Mouse (Mus musculus): ENCODE measurements at regions not wholly inside any gene's neighbourhood (a gene's known extent, or its start where the extent isn't known, plus 50 kb on each side); places are given as distances from the start of the nearest gene placed in this dataset.

- no peaks in the 10 kb centered on the region for H3K27me3 ChIP-seq (ENCODE audit: control insufficient read depth, insufficient read depth, low read length)
- H3K27ac ChIP-seq, result no peak overlapping the region
- no peaks in the 10 kb centered on the region for H3K9me3 ChIP-seq (ENCODE audit: control insufficient read depth, low read length)
- ATAC-seq (ENCODE audit: insufficient read depth) (no peak), DNase-seq (ENCODE audit: low read depth in 3 of 3, low spot score in 3 of 3) (no peak)
- TF ChIP-seq CTCF (IDR thresholded peaks at IDR 0.05; ENCODE audit: low read depth) (no peak), EP300 (IDR thresholded peaks at IDR 0.05; ENCODE audit: low read depth) (no peak)
- no peaks in the 10 kb centered on the region for H3K36me3 ChIP-seq (replicated peaks; ENCODE audit: control insufficient read depth, insufficient read depth, low read depth)
- H3K4me2 ChIP-seq (ENCODE audit: low read depth), result no peak overlapping the region
- H3K9ac ChIP-seq (replicated peaks), result no peak overlapping the region
- 52% methylated on average over 2 of the region's 2 CpGs for WGBS (ENCODE audit: insufficient replicate concordance)
- H3K4me1 ChIP-seq (replicated peaks; ENCODE audit: control insufficient read depth in 2 of 2, insufficient read depth in 2 of 2, low read length in 1 of 2), result no peaks in the 10 kb centered on the region
- H3K4me3 ChIP-seq (ENCODE audit: insufficient read depth in 1 of 2, low read depth in 2 of 2, low read length in 2 of 2), result no peak overlapping the region
These were observed 324.4 kb upstream of the Slc39a10 start for GRCm38 (mm10) chr1:47217088-47217487.

GRCm38 (mm10) chr1:47216419-47217002, 323.9 kb upstream of the Slc39a10 start:
- Histone ChIP-seq H3K4me2 (ENCODE audit: low read depth) (no peak overlapping the region), H3K36me3 (replicated peaks; ENCODE audit: control insufficient read depth, insufficient read depth, low read depth) (no peaks in the 10 kb centered on the region), H3K9ac (replicated peaks) (no peak overlapping the region), H3K9me3 (ENCODE audit: control insufficient read depth, low read length) (no peaks in the 10 kb centered on the region), H3K4me3 (ENCODE audit: insufficient read depth in 1 of 2, low read depth in 2 of 2, low read length in 2 of 2) (no peak overlapping the region), H3K27ac (no peak overlapping the region), H3K4me1 (replicated peaks; ENCODE audit: control insufficient read depth in 2 of 2, insufficient read depth in 2 of 2, low read length in 1 of 2) (no peaks in the 10 kb centered on the region), H3K27me3 (ENCODE audit: control insufficient read depth, insufficient read depth, low read length) (no peaks in the 10 kb centered on the region)
- WGBS (ENCODE audit: insufficient replicate concordance), result 38% methylated on average over 2 of the region's 2 CpGs
- TF ChIP-seq EP300 (IDR thresholded peaks at IDR 0.05; ENCODE audit: low read depth) (no peak), CTCF (IDR thresholded peaks at IDR 0.05; ENCODE audit: low read depth) (no peak)
- ATAC-seq (ENCODE audit: insufficient read depth) (no peak), DNase-seq (ENCODE audit: low read depth in 3 of 3, low spot score in 3 of 3) (no peak)

GRCm38 (mm10) chr1:47213476-47213875, 320.8 kb upstream of the Slc39a10 start:
- H3K9me3 ChIP-seq (ENCODE audit: control insufficient read depth, low read length), result no peaks in the 10 kb centered on the region
- no peak overlapping the region for H3K27ac ChIP-seq
- WGBS (ENCODE audit: insufficient replicate concordance), result 58% methylated on average over 5 of the region's 5 CpGs
- H3K4me1 ChIP-seq (replicated peaks; ENCODE audit: control insufficient read depth in 2 of 2, insufficient read depth in 2 of 2, low read length in 1 of 2), result no peaks in the 10 kb centered on the region
- H3K4me2 ChIP-seq (ENCODE audit: low read depth), result no peak overlapping the region
- H3K9ac ChIP-seq (replicated peaks), result no peak overlapping the region
- no peak for ATAC-seq (ENCODE audit: insufficient read depth)
- no peak for TF ChIP-seq CTCF (IDR thresholded peaks at IDR 0.05; ENCODE audit: low read depth)
- no peak for TF ChIP-seq EP300 (IDR thresholded peaks at IDR 0.05; ENCODE audit: low read depth)
- no peak for DNase-seq (ENCODE audit: low read depth in 3 of 3, low spot score in 3 of 3)
- no peaks in the 10 kb centered on the region for H3K36me3 ChIP-seq (replicated peaks; ENCODE audit: control insufficient read depth, insufficient read depth, low read depth)
- no peaks in the 10 kb centered on the region for H3K27me3 ChIP-seq (ENCODE audit: control insufficient read depth, insufficient read depth, low read length)
- no peak overlapping the region for H3K4me3 ChIP-seq (ENCODE audit: insufficient read depth in 1 of 2, low read depth in 2 of 2, low read length in 2 of 2)

- Histone ChIP-seq H3K4me2 (ENCODE audit: low read depth) (no peak overlapping the region), H3K4me3 (ENCODE audit: insufficient read depth in 1 of 2, low read depth in 2 of 2, low read length in 2 of 2) (no peak overlapping the region), H3K27me3 (ENCODE audit: control insufficient read depth, insufficient read depth, low read length) (no peaks in the 10 kb centered on the region), H3K27ac (no peak overlapping the region), H3K4me1 (replicated peaks; ENCODE audit: control insufficient read depth in 2 of 2, insufficient read depth in 2 of 2, low read length in 1 of 2) (no peaks in the 10 kb centered on the region), H3K36me3 (replicated peaks; ENCODE audit: control insufficient read depth, insufficient read depth, low read depth) (no peaks in the 10 kb centered on the region), H3K9ac (replicated peaks) (no peak overlapping the region), H3K9me3 (ENCODE audit: control insufficient read depth, low read length) (no peaks in the 10 kb centered on the region)
- no peak for TF ChIP-seq CTCF (IDR thresholded peaks at IDR 0.05; ENCODE audit: low read depth)
- DNase-seq (ENCODE audit: low read depth in 3 of 3, low spot score in 3 of 3), result no peak
- WGBS (ENCODE audit: insufficient replicate concordance), result 52% methylated on average over 4 of the region's 4 CpGs
- ATAC-seq (ENCODE audit: insufficient read depth), result no peak
These were observed 300.3 kb upstream of the Slc39a10 start for GRCm38 (mm10) chr1:47193001-47193400.

- Histone ChIP-seq H3K27ac (no peak overlapping the region), H3K36me3 (replicated peaks; ENCODE audit: control insufficient read depth, insufficient read depth, low read depth) (no peaks in the 10 kb centered on the region), H3K9me3 (ENCODE audit: control insufficient read depth, low read length) (no peaks in the 10 kb centered on the region), H3K27me3 (ENCODE audit: control insufficient read depth, insufficient read depth, low read length) (no peaks in the 10 kb centered on the region), H3K9ac (replicated peaks) (no peak overlapping the region), H3K4me3 (ENCODE audit: insufficient read depth in 1 of 2, low read depth in 2 of 2, low read length in 2 of 2) (no peak overlapping the region), H3K4me2 (ENCODE audit: low read depth) (no peak overlapping the region), H3K4me1 (replicated peaks; ENCODE audit: control insufficient read depth in 2 of 2, insufficient read depth in 2 of 2, low read length in 1 of 2) (no peaks in the 10 kb centered on the region)
- DNase-seq (ENCODE audit: low read depth in 3 of 3, low spot score in 3 of 3), result no peak
- 54% methylated on average over 3 of the region's 3 CpGs for WGBS (ENCODE audit: insufficient replicate concordance)
- TF ChIP-seq CTCF (IDR thresholded peaks at IDR 0.05; ENCODE audit: low read depth) (no peak), EP300 (IDR thresholded peaks at IDR 0.05; ENCODE audit: low read depth) (no peak)
- ATAC-seq (ENCODE audit: insufficient read depth), result no peak
These were observed 271.8 kb upstream of the Slc39a10 start for GRCm38 (mm10) chr1:47164417-47164816.

Data from liver, embryonic 14.5 days (tissue).